Mouse (Mus musculus): Measurements from ENCODE around the gene Tmem132e.

- TF ChIP-seq GATA1 (IDR thresholded peaks at IDR 0.05; ENCODE audit: borderline replicate concordance, low read length) (no peak), FLI1 (IDR thresholded peaks at IDR 0.05; ENCODE audit: low read length) (no peak)
Observed at GRCm38 (mm10) chr11:82448485-82448884, 59.8 kb downstream of the Tmem132e start.

Data from megakaryocyte, embryonic 14.5 days (primary cell).